Mouse (Mus musculus) neural tube, embryonic 12.5 days (tissue): ENCODE results near the gene Nrxn3. TPM values are rescaled to one million over a fixed set of nuclear protein-coding genes. Genes with fewer than 3 reads are reported as not detected.

Source experiments
- ATAC-seq: fragments of 200-750 bp; cut with Nextera tagmentation; 2 replicates; pipeline ENCODE4 v1.8.0; 2017; ENCODE audit warnings: low read depth, mild to moderate bottlenecking, moderate TSS enrichment, moderate library complexity; ENCODE audit not compliant: low FRiP score
- H3K27ac ChIP-seq: fragments of 300-500 bp; sonication (generic); 2 replicates; pipeline ENCODE4 v1.5.1; 2016
- H3K27me3 ChIP-seq: fragments of 300-500 bp; sonication (generic); replicated peaks from 2 replicates; pipeline ENCODE4 v1.6.1; 2016; ENCODE audit warnings: mild to moderate bottlenecking
- H3K36me3 ChIP-seq: fragments of 300-500 bp; sonication (generic); 2 replicates; pipeline ENCODE4 v1.6.1; 2016; ENCODE audit warnings: mild to moderate bottlenecking
- H3K4me1 ChIP-seq: fragments of 300-500 bp; sonication (generic); 2 replicates; pipeline ENCODE4 v1.6.1; 2016
- H3K4me2 ChIP-seq: fragments of 300-500 bp; sonication (generic); replicated peaks from 2 replicates; pipeline ENCODE4 v1.6.1; 2016; ENCODE audit warnings: mild to moderate bottlenecking
- H3K4me3 ChIP-seq: fragments of 300-500 bp; sonication (generic); 2 replicates; pipeline ENCODE4 v1.5.1; 2016
- H3K9ac ChIP-seq: fragments of 300-500 bp; sonication (generic); 2 replicates; pipeline ENCODE4 v1.6.1; 2016; ENCODE audit warnings: mild to moderate bottlenecking
- H3K9me3 ChIP-seq: fragments of 300-500 bp; sonication (generic); 2 replicates; pipeline ENCODE4 v1.6.1; 2016; ENCODE audit warnings: mild to moderate bottlenecking
- WGBS: fragments of 180-500 bp; shearing (Covaris S2); methylation state at CpG from one replicate; pipeline ENCODE4 v1.1.7; 2016; 5-methylcytosine and 5-hydroxymethylcytosine counted together
- polyA plus RNA-seq: library from polyadenylated mRNA; unstranded; fragments of >200 nt; fragmentation: Nextera tagmentation; extraction: Ambion mirVana; gene quantifications from 2 replicates; pipeline ENCODE4 v1.2.1, GENCODE M21; 2016

Nrxn3 gene
- polyA plus RNA-seq, 1 experiment from 2014 or later, result 57.5 TPM

DNA sequence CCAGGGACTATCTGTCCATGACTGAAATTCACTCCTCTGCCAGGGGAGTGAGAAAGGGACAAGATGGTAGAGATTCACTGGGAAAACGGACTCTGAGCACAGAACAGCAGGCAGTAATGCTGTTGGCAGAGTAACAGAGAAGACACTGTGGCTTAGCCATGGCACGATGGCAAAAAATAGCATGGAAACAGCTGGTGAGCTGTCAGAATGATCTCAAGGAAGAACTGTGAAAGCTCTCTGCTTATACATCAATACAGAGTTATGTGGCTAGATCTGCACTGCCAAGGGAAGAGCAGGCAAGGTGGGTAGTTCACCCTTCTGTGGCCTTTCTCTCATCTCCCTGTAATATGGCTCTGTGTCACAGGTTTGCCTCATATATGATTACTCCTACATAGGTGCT is 1419.3 kb downstream of the Nrxn3 start:
- no peak for ATAC-seq
- no peak overlapping the region for H3K27ac ChIP-seq
- H3K9ac ChIP-seq, result no peak overlapping the region
- peaks cover 4% of the 10 kb centered on the region; the same call in 1 of the 2 replicates for H3K4me1 ChIP-seq
- no peak overlapping the region for H3K4me3 ChIP-seq
- H3K9me3 ChIP-seq, result no peaks in the 10 kb centered on the region
- WGBS, result 84% methylated on average over 2 of the region's 2 CpGs
- no peaks in the 10 kb centered on the region for H3K36me3 ChIP-seq
- no peak overlapping the region for H3K4me2 ChIP-seq
- H3K27me3 ChIP-seq, result no peaks in the 10 kb centered on the region

GRCm38 (mm10) chr12:90144247-90144646 is 1421.6 kb downstream of the Nrxn3 start:
- no peak for ATAC-seq
- no peak overlapping the region for H3K4me2 ChIP-seq
- H3K9ac ChIP-seq, result no peak overlapping the region
- H3K27me3 ChIP-seq, result no peaks in the 10 kb centered on the region
- no peak overlapping the region for H3K4me3 ChIP-seq
- WGBS, result 81% methylated on average over 3 of the region's 3 CpGs
- no peaks in the 10 kb centered on the region for H3K9me3 ChIP-seq
- no peak overlapping the region for H3K27ac ChIP-seq
- H3K4me1 ChIP-seq, result peaks cover 4% of the 10 kb centered on the region; the same call in 1 of the 2 replicates
- no peaks in the 10 kb centered on the region for H3K36me3 ChIP-seq

GRCm38 (mm10) chr12:90158131-90158772 is 1435.6 kb downstream of the Nrxn3 start:
- Histone ChIP-seq H3K4me1 (no peaks in the 10 kb centered on the region), H3K27me3 (no peaks in the 10 kb centered on the region), H3K27ac (no peak overlapping the region), H3K4me3 (no peak overlapping the region), H3K36me3 (no peaks in the 10 kb centered on the region), H3K9ac (no peak overlapping the region), H3K4me2 (no peak overlapping the region), H3K9me3 (no peaks in the 10 kb centered on the region)
- 91% methylated on average over 4 of the region's 4 CpGs for WGBS
- no peak for ATAC-seq

DNA sequence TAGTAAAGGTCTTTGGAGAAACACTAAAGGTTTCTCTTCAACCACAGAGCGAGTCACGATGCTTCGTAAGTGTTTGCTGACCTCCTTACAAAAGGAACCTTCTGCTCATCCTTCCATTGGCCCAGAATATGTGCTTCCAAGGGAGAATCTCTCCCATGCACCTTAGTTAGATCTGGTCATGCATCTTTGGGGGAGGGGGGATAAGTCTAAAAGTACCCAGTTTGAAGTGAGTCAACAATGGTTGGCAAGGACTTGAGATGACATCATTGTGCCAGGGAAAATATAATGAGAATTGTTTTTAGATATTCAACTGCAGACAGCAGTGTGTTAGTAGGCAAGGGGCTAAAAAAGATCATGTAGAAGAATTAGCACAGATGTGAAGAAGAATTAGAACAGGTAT is 1437.2 kb downstream of the Nrxn3 start:
- WGBS, result 96% methylated on average over 3 of the region's 3 CpGs
- H3K9ac ChIP-seq, result no peak overlapping the region
- H3K4me2 ChIP-seq, result no peak overlapping the region

GRCm38 (mm10) chr12:90166118-90166517 is 1443.4 kb downstream of the Nrxn3 start:
- no peak overlapping the region for H3K27ac ChIP-seq
- no peaks in the 10 kb centered on the region for H3K4me1 ChIP-seq
- H3K9ac ChIP-seq, result no peak overlapping the region
- no peak overlapping the region for H3K4me3 ChIP-seq
- H3K27me3 ChIP-seq, result no peaks in the 10 kb centered on the region
- H3K4me2 ChIP-seq, result no peak overlapping the region
- no peak for ATAC-seq
- no peaks in the 10 kb centered on the region for H3K9me3 ChIP-seq
- 87% methylated on average over 2 of the region's 2 CpGs for WGBS
- no peaks in the 10 kb centered on the region for H3K36me3 ChIP-seq

More for the DNA sequence above, 1437.2 kb downstream of the Nrxn3 start:
- no peaks in the 10 kb centered on the region for H3K4me1 ChIP-seq
- H3K4me3 ChIP-seq, result no peak overlapping the region
- H3K27me3 ChIP-seq, result no peaks in the 10 kb centered on the region
- no peak overlapping the region for H3K27ac ChIP-seq
- no peaks in the 10 kb centered on the region for H3K9me3 ChIP-seq
- H3K36me3 ChIP-seq, result no peaks in the 10 kb centered on the region
- no peak for ATAC-seq

- Histone ChIP-seq H3K4me1 (no peaks in the 10 kb centered on the region), H3K9me3 (no peaks in the 10 kb centered on the region), H3K9ac (no peak overlapping the region), H3K27me3 (no peaks in the 10 kb centered on the region), H3K27ac (no peak overlapping the region), H3K36me3 (no peaks in the 10 kb centered on the region), H3K4me3 (no peak overlapping the region), H3K4me2 (no peak overlapping the region)
- ATAC-seq, result no peak
- 88% methylated on average over 3 of the region's 3 CpGs for WGBS
Measured at GRCm38 (mm10) chr12:90181566-90181965, 1458.9 kb downstream of the Nrxn3 start.

DNA sequence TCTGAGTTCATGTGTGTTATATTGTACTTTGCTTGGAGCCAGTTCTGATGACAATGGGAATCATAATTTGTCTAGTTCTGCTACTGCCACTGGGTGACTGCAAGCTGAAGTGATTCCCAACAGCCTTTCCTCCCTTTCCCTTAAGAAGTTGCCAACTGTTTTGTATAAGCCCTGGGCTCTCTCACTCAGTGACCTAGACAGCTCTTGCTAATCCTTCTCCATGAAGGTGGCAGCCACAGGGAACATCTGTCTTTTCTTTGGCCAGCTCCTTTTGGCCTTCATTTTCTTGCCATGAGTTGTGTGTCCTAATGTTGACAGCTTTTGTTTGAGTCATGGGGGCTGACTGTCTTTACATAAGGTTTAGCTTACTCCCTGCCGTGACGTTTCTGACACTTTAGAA is 1460.3 kb downstream of the Nrxn3 start:
- H3K4me2 ChIP-seq, result no peak overlapping the region
- WGBS, result 72% methylated on average over 2 of the region's 2 CpGs
- H3K4me1 ChIP-seq, result no peaks in the 10 kb centered on the region
- no peak overlapping the region for H3K9ac ChIP-seq
- no peaks in the 10 kb centered on the region for H3K27me3 ChIP-seq
- H3K9me3 ChIP-seq, result no peaks in the 10 kb centered on the region
- no peaks in the 10 kb centered on the region for H3K36me3 ChIP-seq
- no peak overlapping the region for H3K27ac ChIP-seq
- H3K4me3 ChIP-seq, result no peak overlapping the region
- no peak for ATAC-seq

- Histone ChIP-seq H3K4me1 (no peaks in the 10 kb centered on the region), H3K36me3 (no peaks in the 10 kb centered on the region), H3K9me3 (no peaks in the 10 kb centered on the region), H3K9ac (no peak overlapping the region), H3K4me3 (no peak overlapping the region), H3K27ac (no peak overlapping the region), H3K4me2 (no peak overlapping the region), H3K27me3 (no peaks in the 10 kb centered on the region)
- no peak for ATAC-seq
Measured at GRCm38 (mm10) chr12:90196161-90196560, 1473.5 kb downstream of the Nrxn3 start.

GRCm38 (mm10) chr12:90197994-90198393 is 1475.3 kb downstream of the Nrxn3 start:
- Histone ChIP-seq H3K4me2 (no peak overlapping the region), H3K4me3 (no peak overlapping the region), H3K36me3 (no peaks in the 10 kb centered on the region), H3K27me3 (no peaks in the 10 kb centered on the region), H3K9ac (no peak overlapping the region), H3K9me3 (no peaks in the 10 kb centered on the region), H3K27ac (no peak overlapping the region), H3K4me1 (no peaks in the 10 kb centered on the region)
- ATAC-seq, result no peak
- WGBS, result 94% methylated on average over 3 of the region's 3 CpGs

DNA sequence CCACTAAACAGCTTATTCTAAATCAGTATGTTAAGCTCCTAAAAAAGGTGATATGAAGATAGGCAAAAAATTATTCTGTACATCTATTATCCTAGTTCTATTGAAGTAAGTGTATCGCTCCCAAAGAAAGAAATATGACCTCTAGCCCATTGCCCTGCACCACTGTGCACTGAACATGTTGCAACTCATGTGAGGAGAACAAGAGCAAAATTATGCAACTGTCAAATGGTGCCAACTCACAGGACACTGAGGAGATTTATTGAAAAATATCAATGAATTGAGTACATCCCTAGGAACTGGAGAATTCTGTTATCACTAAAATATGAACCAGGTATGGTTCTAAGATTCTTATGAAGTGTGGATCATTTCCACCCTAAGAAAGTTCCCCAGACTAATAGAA is 1479.8 kb downstream of the Nrxn3 start:
- Histone ChIP-seq H3K27ac (no peak overlapping the region), H3K4me3 (no peak overlapping the region), H3K9ac (no peak overlapping the region), H3K36me3 (no peaks in the 10 kb centered on the region), H3K4me2 (no peak overlapping the region), H3K9me3 (no peaks in the 10 kb centered on the region), H3K4me1 (0 out of 2 replicates have a peak, but pooled peaks cover 3% of the 10 kb centered on the region), H3K27me3 (no peaks in the 10 kb centered on the region)
- WGBS, result 94% methylated on average over 1 of the region's 1 CpGs
- ATAC-seq, result no peak

GRCm38 (mm10) chr12:90211410-90211809 is 1488.7 kb downstream of the Nrxn3 start:
- no peak for ATAC-seq
- WGBS, result 77% methylated on average over 2 of the region's 2 CpGs

GRCm38 (mm10) chr12:90217060-90217459 is 1494.4 kb downstream of the Nrxn3 start:
- H3K4me3 ChIP-seq, result no peak overlapping the region
- H3K9ac ChIP-seq, result no peak overlapping the region
- no peak overlapping the region for H3K27ac ChIP-seq
- WGBS, result 94% methylated on average over 6 of the region's 6 CpGs
- ATAC-seq, result no peak
- no peak overlapping the region for H3K4me2 ChIP-seq
- H3K9me3 ChIP-seq, result no peaks in the 10 kb centered on the region
- no peaks in the 10 kb centered on the region for H3K27me3 ChIP-seq
- no peaks in the 10 kb centered on the region for H3K36me3 ChIP-seq
- H3K4me1 ChIP-seq, result no peaks in the 10 kb centered on the region

More at GRCm38 (mm10) chr12:90211410-90211809, 1488.7 kb downstream of the Nrxn3 start:
- Histone ChIP-seq H3K27me3 (no peaks in the 10 kb centered on the region), H3K4me3 (no peak overlapping the region), H3K4me2 (no peak overlapping the region), H3K9me3 (no peaks in the 10 kb centered on the region), H3K27ac (no peak overlapping the region), H3K36me3 (no peaks in the 10 kb centered on the region), H3K4me1 (0 out of 2 replicates have a peak, but pooled peaks cover 2% of the 10 kb centered on the region), H3K9ac (no peak overlapping the region)

DNA sequence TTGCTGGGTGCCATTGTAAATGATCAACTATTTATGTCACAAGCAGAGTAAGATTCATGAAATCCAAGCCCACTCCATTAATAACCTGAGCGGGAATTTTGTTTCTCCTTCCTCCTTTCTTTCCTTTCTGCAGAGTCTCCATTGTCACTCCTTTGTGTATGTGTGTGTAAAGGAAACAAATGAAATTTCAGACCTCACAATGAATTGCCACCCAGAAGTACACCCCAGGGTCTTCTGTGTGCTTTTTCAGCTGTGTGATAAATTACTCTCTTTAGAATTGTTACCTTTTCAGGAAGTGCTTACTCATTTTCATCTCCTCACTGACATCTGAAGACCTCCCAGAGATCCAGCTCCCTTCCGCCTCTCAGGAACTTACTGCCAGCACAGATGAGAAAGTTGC is 1506.4 kb downstream of the Nrxn3 start:
- ATAC-seq, result no peak
- 12% methylated on average over 2 of the region's 2 CpGs for WGBS
- H3K36me3 ChIP-seq, result no peaks in the 10 kb centered on the region
- H3K27me3 ChIP-seq, result no peaks in the 10 kb centered on the region
- no peak overlapping the region for H3K9ac ChIP-seq
- H3K4me2 ChIP-seq, result no peak overlapping the region
- no peaks in the 10 kb centered on the region for H3K9me3 ChIP-seq
- H3K4me1 ChIP-seq, result no peaks in the 10 kb centered on the region
- H3K27ac ChIP-seq, result no peak overlapping the region
- no peak overlapping the region for H3K4me3 ChIP-seq
